28 mouse cellular contexts compared by ENCODE assay signal in the genomic region with DNA sequence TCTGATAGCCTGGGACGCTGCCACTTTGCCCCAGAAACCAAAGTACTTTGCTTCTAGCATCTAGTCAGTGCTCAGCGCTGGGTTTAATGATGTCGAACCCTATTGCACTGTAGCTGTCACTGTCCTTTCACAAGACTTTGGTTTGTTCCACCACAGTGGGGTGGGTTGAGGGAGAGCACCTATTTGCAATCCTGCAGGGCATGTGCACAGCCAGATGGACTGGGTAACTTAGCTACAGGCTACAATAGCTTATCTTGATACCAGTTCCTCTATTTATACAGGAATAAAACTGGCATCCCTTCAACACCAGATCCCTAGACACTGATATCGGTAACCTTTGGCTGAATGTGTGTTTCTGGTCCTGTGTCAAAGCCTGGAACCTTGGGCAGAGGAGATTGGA.
DNase-seq lines count a peak whose midpoint lies in the region; ATAC-seq and TF ChIP-seq lines count a peak whose summit lies in the region.
"Had no signal": no experiment of that assay in that cellular context is flagged by ENCODE, and none has a peak within 500 bp of the region (broad histone marks: within the 10 kb centered on the region; RNA-seq: fewer than 3 reads in every experiment).

No protein-coding gene starts in this region.

- H3K4me1 ChIP-seq in heart, adult 2 months (ENCODE audit: control insufficient read depth, insufficient read depth, low read length): no peaks in the 10 kb centered on the region
- no peaks in the 10 kb centered on the region for H3K4me1 ChIP-seq in midbrain, postnatal 0 days (ENCODE audit: insufficient read depth, low read length)
- H3K4me1 ChIP-seq: embryonic facial prominence, embryonic 13.5 days; embryonic facial prominence, embryonic 15.5 days; forebrain, embryonic 10.5 days; forebrain, embryonic 12.5 days had no signal

- H3K36me3 ChIP-seq in heart, adult 2 months (ENCODE audit: control insufficient read depth, insufficient read depth, low read length): no peaks in the 10 kb centered on the region
- H3K36me3 ChIP-seq in midbrain, postnatal 0 days (ENCODE audit: insufficient read depth, low read length): no peaks in the 10 kb centered on the region
- H3K36me3 ChIP-seq: embryonic facial prominence, embryonic 13.5 days; embryonic facial prominence, embryonic 15.5 days; forebrain, embryonic 10.5 days; forebrain, embryonic 12.5 days; G1E had no signal

- 90% methylated on average over 4 of the region's 4 CpGs for WGBS in heart, adult 2 months
- WGBS in midbrain, postnatal 0 days: 92% methylated on average over 4 of the region's 4 CpGs

- peak; percentile 17 to 22 for DNase-seq in cerebellum, adult 18-20 months
- DNase-seq in cerebellum, adult 9-11 months: no peak
- DNase-seq in heart, adult 11 months: peak; percentile 68
- no peak for DNase-seq in heart, adult 2 months
- peak; percentile 24 for DNase-seq in brain, adult 2 months (ENCODE audit: low read depth, low spot score)
- DNase-seq in midbrain, postnatal 0 days (ENCODE audit: low spot score): no peak
- DNase-seq in kidney, adult 11 months: no peak
- DNase-seq: adrenal gland, adult 8-10 months; adrenal gland, postnatal 14 days; adrenal gland, postnatal 36 days; B cell, adult 2 months; cerebellum, adult 11 months; cerebellum, postnatal 10 days; cerebellum, postnatal 36 days; embryo, embryonic 11 days had no signal

- H3K4me2 ChIP-seq in midbrain, postnatal 0 days (ENCODE audit: low read depth, low read length, poor library complexity, severe bottlenecking): no peak overlapping the region
- H3K4me2 ChIP-seq: embryonic facial prominence, embryonic 13.5 days; embryonic facial prominence, embryonic 15.5 days; forebrain, embryonic 12.5 days had no signal

- no peak for TF ChIP-seq CTCF in heart, adult 2 months (IDR thresholded peaks at IDR 0.05)
- no peak for TF ChIP-seq CTCF in midbrain, postnatal 0 days (IDR thresholded peaks at IDR 0.05)

- H3K27me3 ChIP-seq in heart, adult 2 months (ENCODE audit: control insufficient read depth, insufficient read depth, low read length): no peaks in the 10 kb centered on the region
- no peaks in the 10 kb centered on the region for H3K27me3 ChIP-seq in midbrain, postnatal 0 days (ENCODE audit: insufficient read depth, low read length)
- H3K27me3 ChIP-seq: CH12.LX; embryonic facial prominence, embryonic 13.5 days; embryonic facial prominence, embryonic 15.5 days; forebrain, embryonic 12.5 days had no signal

- peak; percentile 35 for ATAC-seq in megakaryocyte, adult 5-6 weeks (ENCODE audit: poor library complexity, severe bottlenecking)
- no peak for ATAC-seq in midbrain, postnatal 0 days (ENCODE audit: low FRiP score)
- ATAC-seq: activated CD4-positive, CD25-positive, alpha-beta regulatory T cell, adult 4 months; CD4-positive, CD25-positive, alpha-beta regulatory T cell, adult 4 months; forebrain, embryonic 14.5 days; forebrain, embryonic 16.5 days; Patski had no signal

- H3K9ac ChIP-seq in heart, adult 2 months (ENCODE audit: low read depth, low read length): no peak overlapping the region
- no peak overlapping the region for H3K9ac ChIP-seq in midbrain, postnatal 0 days (replicated peaks; ENCODE audit: low read length, poor library complexity, severe bottlenecking)
- H3K9ac ChIP-seq: embryonic facial prominence, embryonic 13.5 days; embryonic facial prominence, embryonic 15.5 days; forebrain, embryonic 12.5 days had no signal

- TF ChIP-seq POLR2A in heart, adult 2 months (IDR thresholded peaks at IDR 0.05; ENCODE audit: insufficient read depth, low read depth, low read length): no peak

- no peak overlapping the region for H3K27ac ChIP-seq in heart, adult 2 months
- H3K27ac ChIP-seq in midbrain, postnatal 0 days (ENCODE audit: low read depth, low read length): no peak overlapping the region
- H3K27ac ChIP-seq: embryonic facial prominence, embryonic 13.5 days; embryonic facial prominence, embryonic 15.5 days; forebrain, embryonic 10.5 days; forebrain, embryonic 12.5 days had no signal

- TF ChIP-seq EP300 in heart, adult 2 months (IDR thresholded peaks at IDR 0.05; ENCODE audit: insufficient read depth, low read depth, low read length): no peak

- H3K79me2 ChIP-seq in heart, adult 2 months (replicated peaks; ENCODE audit: control insufficient read depth, insufficient read depth, low read length): no peaks in the 10 kb centered on the region

- no peaks in the 10 kb centered on the region for H3K9me3 ChIP-seq in midbrain, postnatal 0 days (ENCODE audit: low read length)
- H3K9me3 ChIP-seq: embryonic facial prominence, embryonic 13.5 days; embryonic facial prominence, embryonic 15.5 days; forebrain, embryonic 10.5 days; forebrain, embryonic 12.5 days had no signal

- intact Hi-C loops in heart, adult 2 months (cut with DNase I): no loop called here

- no peak overlapping the region for H3K4me3 ChIP-seq in heart, adult 2 months
- H3K4me3 ChIP-seq in midbrain, postnatal 0 days (ENCODE audit: low read depth, low read length): no peak overlapping the region
- H3K4me3 ChIP-seq: embryonic facial prominence, embryonic 13.5 days; embryonic facial prominence, embryonic 15.5 days; erythroblast, embryonic 14.5 days; forebrain, embryonic 10.5 days; forebrain, embryonic 12.5 days had no signal

Comparison
In these comparisons a context has a peak if more than half of its experiments do, and no peak if none do; other contexts are left out.
1. DNase-seq: peak in cerebellum, adult 18-20 months (2 of 2), heart, adult 11 months (single experiment) and brain, adult 2 months (single experiment); none in cerebellum, adult 9-11 months (single experiment), heart, adult 2 months (0 of 2), midbrain, postnatal 0 days (single experiment) and kidney, adult 11 months (single experiment).